Mouse (Mus musculus) hematopoietic multipotent progenitor cell, adult 10-12 weeks (in vitro differentiated cells): ENCODE results near the gene Asb2. TPM values are rescaled to one million over a fixed set of nuclear protein-coding genes. Genes with fewer than 3 reads are reported as not detected.

Source experiments
- polyA plus RNA-seq: library from polyadenylated mRNA; stranded (reverse); fragments of >175 nt; gene quantifications from 2 replicates; pipeline ENCODE4 v1.2.3, GENCODE M21; 2012; ENCODE audit warnings: low replicate concordance

The Asb2 gene
- 132 and 134 TPM in 2 replicates for polyA plus RNA-seq

GRCm38 (mm10) chr12:103355746-103356414, at the start of gene Asb2:
TSS of gene Asb2 (minus strand) at chr12:103356001.

GRCm38 (mm10) chr12:103388505-103389347, 32.9 kb upstream of the Asb2 start, which contains the start of gene Otub2:
TSS of gene Otub2 (plus strand) at chr12:103388682.

DNA sequence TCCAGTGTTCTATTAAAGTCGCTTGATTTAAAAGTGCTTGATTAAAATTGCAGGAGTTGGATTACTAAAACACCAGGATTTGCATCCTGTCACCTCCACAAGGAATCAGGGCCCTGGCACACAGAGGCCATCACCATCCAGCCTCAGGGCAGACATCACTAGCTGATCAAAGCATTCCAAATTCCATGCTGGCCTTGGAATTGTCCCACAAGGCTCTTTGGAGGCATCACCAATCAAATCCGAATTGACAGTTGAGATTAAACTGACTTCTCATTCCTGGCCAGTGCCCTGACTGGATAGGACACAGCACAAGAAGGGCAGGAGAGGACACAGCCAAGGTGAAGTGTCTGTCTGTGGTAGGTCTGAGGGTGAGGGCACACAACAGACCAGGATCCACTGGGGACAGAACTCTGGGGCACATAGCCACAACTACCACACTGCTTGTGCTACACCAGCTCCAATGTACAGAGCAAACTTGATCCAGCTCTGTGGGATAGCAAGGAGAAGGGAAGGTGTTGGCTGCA, 45.0 kb downstream of the Asb2 start, which contains the start of gene Fam181a:
Fam181a (plus strand) TSS at position 232 of the 524 bp plus-strand sequence.

Other genes with a start within 250 kb of the Asb2 start
- not detected in 2 replicates for gene Prima1, start 113.9 kb downstream of the Asb2 start, polyA plus RNA-seq
- gene Fam181a, start 45.0 kb downstream of the Asb2 start, polyA plus RNA-seq = not detected in 2 replicates
- 1.3 and 1.9 TPM in 2 replicates for gene Otub2, start 32.7 kb upstream of the Asb2 start, polyA plus RNA-seq
- gene 9330161L09Rik, start 51.8 kb upstream of the Asb2 start, polyA plus RNA-seq = 0.12 TPM in 1 of 2 replicates, not detected in the other
- 15.8 and 31.3 TPM in 2 replicates for gene Ddx24, start 69.8 kb upstream of the Asb2 start, polyA plus RNA-seq
- gene Ifi27, start 78.2 kb upstream of the Asb2 start, polyA plus RNA-seq = 11.4 and 14.9 TPM in 2 replicates
- 42.1 and 222 TPM in 2 replicates for gene Ifi27l2a, start 87.7 kb upstream of the Asb2 start, polyA plus RNA-seq
- not detected in 2 replicates for gene Ifi27l2b, start 101.2 kb upstream of the Asb2 start, polyA plus RNA-seq
- gene Ppp4r4, start 176.3 kb upstream of the Asb2 start, polyA plus RNA-seq = 0.02 and 0.04 TPM in 2 replicates